Mouse (Mus musculus) cortical plate, adult 2 months (tissue): ENCODE results near the gene Mybpc2.

ENCODE experiments used
- CTCF ChIP-seq: fragments of 200-500 bp; IDR thresholded peaks from 2 replicates; pipeline ENCODE4 v1.5.1; 2011; ENCODE audit warnings: mild to moderate bottlenecking, control low read depth, low read length; ENCODE audit not compliant: insufficient read depth; ENCODE audit errors: extremely low read depth
- POLR2A ChIP-seq: fragments of 200-500 bp; IDR thresholded peaks from 2 replicates; pipeline ENCODE4 v1.6.1; 2011; ENCODE audit warnings: mild to moderate bottlenecking, low read length, control low read depth; ENCODE audit not compliant: insufficient read depth; ENCODE audit errors: extremely low read depth

- TF ChIP-seq CTCF (no peak), POLR2A (no peak)
Observed at GRCm38 (mm10) chr7:44498922-44499321, 25.5 kb downstream of the Mybpc2 start.
